Mouse (Mus musculus): ENCODE measurements around the gene Crk. TPM values are rescaled to one million over a fixed set of nuclear protein-coding genes. Genes with fewer than 3 reads are reported as not detected.

Crk gene
- polyA plus RNA-seq, 1 experiment = 39.3 TPM

DNA sequence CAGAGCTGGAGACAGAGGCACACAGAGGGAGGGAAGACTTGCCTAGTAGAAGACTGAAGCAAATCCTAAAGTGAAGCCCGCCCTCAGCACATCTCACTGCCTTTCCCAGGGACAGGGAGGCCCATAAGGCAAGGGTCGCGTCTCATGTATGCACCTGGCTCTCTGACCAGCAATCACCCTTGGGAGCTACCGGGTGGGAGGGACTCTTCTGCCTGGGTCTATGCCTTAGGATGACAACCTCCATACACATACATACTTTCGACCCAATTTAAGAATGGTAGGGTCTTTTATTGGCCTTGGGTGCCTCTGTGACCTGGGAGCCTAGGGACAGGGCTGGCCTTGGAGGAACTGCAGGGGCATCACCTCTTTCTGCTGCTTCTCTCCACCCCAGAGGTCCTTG, 5.6 kb upstream of the Crk start:
- Histone ChIP-seq H3K79me3 (ENCODE audit: low read depth) (no peaks in the 10 kb centered on the region), H3ac (ENCODE audit: control insufficient read depth, insufficient read length, low read depth) (no peak overlapping the region), H3K4me3 (ENCODE audit: insufficient read depth, poor library complexity, severe bottlenecking) (no peak overlapping the region), H3K79me2 (ENCODE audit: control insufficient read depth, insufficient read depth) (no peaks in the 10 kb centered on the region), H3K36me3 (ENCODE audit: control insufficient read depth, insufficient read depth) (peaks cover 57% of the 10 kb centered on the region), H3K27me3 (ENCODE audit: control insufficient read depth, insufficient read depth, insufficient read length) (no peaks in the 10 kb centered on the region)
- TF ChIP-seq MAX (IDR thresholded peaks at IDR 0.05) = no peak
- TF ChIP-seq CEBPB (IDR thresholded peaks at IDR 0.05; ENCODE audit: low read depth) = no peak
- no peak for TF ChIP-seq MYOG (IDR thresholded peaks at IDR 0.05; ENCODE audit: control insufficient read depth, extremely low read depth, insufficient read length)
- TF ChIP-seq USF1 (IDR thresholded peaks at IDR 0.05; ENCODE audit: low read depth) = no peak
- no peak for TF ChIP-seq MYOD1 (IDR thresholded peaks at IDR 0.05; ENCODE audit: control insufficient read depth, insufficient read length, low read depth)
- no peak for TF ChIP-seq CTCF (IDR thresholded peaks at IDR 0.05; ENCODE audit: control insufficient read depth, insufficient read depth, insufficient read length)
- TF ChIP-seq FOSL1 (IDR thresholded peaks at IDR 0.05; ENCODE audit: insufficient read depth, low read length, poor library complexity, severe bottlenecking) = no peak

GRCm38 (mm10) chr11:75674875-75675274, 4.2 kb upstream of the Crk start:
- no peak overlapping the region for H3K4me3 ChIP-seq (ENCODE audit: insufficient read depth, poor library complexity, severe bottlenecking)
- peaks cover 8% of the 10 kb centered on the region for H3K79me2 ChIP-seq (ENCODE audit: control insufficient read depth, insufficient read depth)
- no peak overlapping the region for H3ac ChIP-seq (ENCODE audit: control insufficient read depth, insufficient read length, low read depth)
- TF ChIP-seq USF1 (IDR thresholded peaks at IDR 0.05; ENCODE audit: low read depth) = no peak
- no peak for TF ChIP-seq MAX (IDR thresholded peaks at IDR 0.05)
- TF ChIP-seq MYOD1 (IDR thresholded peaks at IDR 0.05; ENCODE audit: control insufficient read depth, insufficient read length, low read depth) = no peak
- TF ChIP-seq CTCF (IDR thresholded peaks at IDR 0.05; ENCODE audit: control insufficient read depth, insufficient read depth, insufficient read length) = no peak
- H3K79me3 ChIP-seq (ENCODE audit: low read depth) = peaks cover 4% of the 10 kb centered on the region
- peaks cover 43% of the 10 kb centered on the region for H3K36me3 ChIP-seq (ENCODE audit: control insufficient read depth, insufficient read depth)
- no peaks in the 10 kb centered on the region for H3K27me3 ChIP-seq (ENCODE audit: control insufficient read depth, insufficient read depth, insufficient read length)

DNA sequence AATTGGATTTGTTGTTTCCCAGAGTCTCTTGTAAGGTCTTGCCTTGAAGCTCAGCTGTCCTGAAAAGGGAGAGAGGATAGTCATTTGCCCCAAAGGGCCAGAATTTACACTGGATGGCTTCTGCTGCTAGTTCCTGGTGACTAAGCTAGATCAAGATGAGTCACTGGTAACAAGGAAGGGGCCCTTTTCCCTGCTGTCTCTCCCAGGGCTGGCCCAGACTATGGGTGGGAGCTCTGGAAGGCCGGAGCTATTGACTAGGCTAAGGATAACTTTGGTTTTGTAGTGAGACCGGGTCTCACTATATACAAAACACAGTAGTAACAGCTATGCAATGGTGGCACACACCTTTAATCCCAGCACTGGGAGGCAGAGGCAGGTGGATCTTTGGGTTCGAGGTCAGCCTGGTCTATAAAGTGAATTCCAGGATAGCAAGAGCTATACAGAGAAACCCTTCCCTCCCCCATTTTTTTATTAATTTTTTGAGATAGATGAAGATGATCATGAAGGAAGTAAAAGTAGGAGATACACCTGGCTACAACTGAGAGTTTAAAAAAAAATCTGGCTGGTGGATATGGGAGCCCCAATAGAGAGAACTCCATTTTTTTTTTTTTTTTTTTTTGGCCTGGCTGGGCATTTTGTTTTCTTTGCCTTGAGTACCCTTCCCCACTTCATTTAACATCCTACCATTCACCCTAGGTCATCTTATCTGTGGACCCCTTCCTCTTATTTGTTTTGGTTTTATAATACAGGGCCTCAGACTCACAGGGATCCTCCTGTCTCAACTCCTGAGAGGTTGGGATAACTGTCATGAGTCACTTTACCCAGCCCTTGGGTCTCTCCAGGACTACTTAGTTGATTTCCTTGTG, 945 bp upstream of the Crk start:
- TF ChIP-seq MAX (IDR thresholded peaks at IDR 0.05) (no peak), FOSL1 (IDR thresholded peaks at IDR 0.05; ENCODE audit: insufficient read depth, low read length, poor library complexity, severe bottlenecking) (peak; percentile 88), MYOG (IDR thresholded peaks at IDR 0.05; ENCODE audit: control insufficient read depth, extremely low read depth, insufficient read length) (no peak), USF1 (IDR thresholded peaks at IDR 0.05; ENCODE audit: low read depth) (no peak)
- H3ac ChIP-seq (ENCODE audit: control insufficient read depth, insufficient read length, low read depth) = no peak overlapping the region
- H3K4me3 ChIP-seq (ENCODE audit: insufficient read depth, poor library complexity, severe bottlenecking) = peak overlapping the region; percentile 97
- H3K79me2 ChIP-seq (ENCODE audit: control insufficient read depth, insufficient read depth) = peaks cover 40% of the 10 kb centered on the region
- peaks cover 31% of the 10 kb centered on the region for H3K36me3 ChIP-seq (ENCODE audit: control insufficient read depth, insufficient read depth)
- peaks cover 36% of the 10 kb centered on the region for H3K79me3 ChIP-seq (ENCODE audit: low read depth)
- H3K27me3 ChIP-seq (ENCODE audit: control insufficient read depth, insufficient read depth, insufficient read length) = no peaks in the 10 kb centered on the region

GRCm38 (mm10) chr11:75679439-75680171, 546 bp downstream of the Crk start:
- Histone ChIP-seq H3ac (ENCODE audit: control insufficient read depth, insufficient read length, low read depth) (peak overlapping the region; percentile 99), H3K79me2 (ENCODE audit: control insufficient read depth, insufficient read depth) (peaks cover 55% of the 10 kb centered on the region), H3K79me3 (ENCODE audit: low read depth) (peaks cover 51% of the 10 kb centered on the region), H3K27me3 (ENCODE audit: control insufficient read depth, insufficient read depth, insufficient read length) (no peaks in the 10 kb centered on the region), H3K36me3 (ENCODE audit: control insufficient read depth, insufficient read depth) (peaks cover 32% of the 10 kb centered on the region), H3K4me3 (ENCODE audit: insufficient read depth, poor library complexity, severe bottlenecking) (peak overlapping the region; percentile 97)
- peak; percentile 43 for TF ChIP-seq CTCF (IDR thresholded peaks at IDR 0.05; ENCODE audit: control insufficient read depth, insufficient read depth, insufficient read length)
- no peak for TF ChIP-seq CEBPB (IDR thresholded peaks at IDR 0.05; ENCODE audit: low read depth)

DNA sequence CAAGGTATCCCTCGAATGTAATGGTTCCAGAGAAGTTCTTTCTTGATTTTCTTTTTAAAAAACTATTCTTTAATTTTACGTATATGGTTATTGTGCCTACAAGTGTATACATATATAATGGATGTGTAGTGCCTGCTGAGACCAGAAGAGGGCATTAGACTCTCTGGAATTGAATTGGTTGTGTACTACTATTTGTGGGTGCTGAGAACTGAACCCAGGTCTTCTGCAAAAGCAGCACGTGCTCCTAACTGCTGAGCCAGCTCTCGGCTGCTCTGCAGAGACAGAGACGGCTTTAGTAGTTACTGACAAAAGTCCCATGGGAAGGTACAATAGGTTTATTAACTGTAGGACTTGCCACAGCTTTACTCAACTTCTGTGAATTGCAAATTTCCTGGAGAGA, 5.4 kb downstream of the Crk start:
- peaks cover 52% of the 10 kb centered on the region for H3K36me3 ChIP-seq (ENCODE audit: control insufficient read depth, insufficient read depth)
- H3K4me3 ChIP-seq (ENCODE audit: insufficient read depth, poor library complexity, severe bottlenecking) = no peak overlapping the region
- H3K79me3 ChIP-seq (ENCODE audit: low read depth) = peaks cover 91% of the 10 kb centered on the region
- TF ChIP-seq MAX (IDR thresholded peaks at IDR 0.05) (no peak), CTCF (IDR thresholded peaks at IDR 0.05; ENCODE audit: control insufficient read depth, insufficient read depth, insufficient read length) (no peak), CEBPB (IDR thresholded peaks at IDR 0.05; ENCODE audit: low read depth) (no peak), MYOG (IDR thresholded peaks at IDR 0.05; ENCODE audit: control insufficient read depth, extremely low read depth, insufficient read length) (no peak), FOSL1 (IDR thresholded peaks at IDR 0.05; ENCODE audit: insufficient read depth, low read length, poor library complexity, severe bottlenecking) (no peak), USF1 (IDR thresholded peaks at IDR 0.05; ENCODE audit: low read depth) (no peak), MYOD1 (IDR thresholded peaks at IDR 0.05; ENCODE audit: control insufficient read depth, insufficient read length, low read depth) (no peak)
- H3K27me3 ChIP-seq (ENCODE audit: control insufficient read depth, insufficient read depth, insufficient read length) = no peaks in the 10 kb centered on the region
- no peak overlapping the region for H3ac ChIP-seq (ENCODE audit: control insufficient read depth, insufficient read length, low read depth)
- peaks cover 100% of the 10 kb centered on the region for H3K79me2 ChIP-seq (ENCODE audit: control insufficient read depth, insufficient read depth)

- H3K27me3 ChIP-seq (ENCODE audit: control insufficient read depth, insufficient read depth, insufficient read length) = no peaks in the 10 kb centered on the region
- TF ChIP-seq MAX (IDR thresholded peaks at IDR 0.05) (no peak), USF1 (IDR thresholded peaks at IDR 0.05; ENCODE audit: low read depth) (no peak), MYOD1 (IDR thresholded peaks at IDR 0.05; ENCODE audit: control insufficient read depth, insufficient read length, low read depth) (no peak), FOSL1 (IDR thresholded peaks at IDR 0.05; ENCODE audit: insufficient read depth, low read length, poor library complexity, severe bottlenecking) (no peak), MYOG (IDR thresholded peaks at IDR 0.05; ENCODE audit: control insufficient read depth, extremely low read depth, insufficient read length) (no peak), CTCF (IDR thresholded peaks at IDR 0.05; ENCODE audit: control insufficient read depth, insufficient read depth, insufficient read length) (no peak), CEBPB (IDR thresholded peaks at IDR 0.05; ENCODE audit: low read depth) (no peak)
- H3K4me3 ChIP-seq (ENCODE audit: insufficient read depth, poor library complexity, severe bottlenecking) = no peak overlapping the region
- peaks cover 91% of the 10 kb centered on the region for H3K79me3 ChIP-seq (ENCODE audit: low read depth)
- H3K36me3 ChIP-seq (ENCODE audit: control insufficient read depth, insufficient read depth) = peaks cover 56% of the 10 kb centered on the region
- no peak overlapping the region for H3ac ChIP-seq (ENCODE audit: control insufficient read depth, insufficient read length, low read depth)
- H3K79me2 ChIP-seq (ENCODE audit: control insufficient read depth, insufficient read depth) = peaks cover 100% of the 10 kb centered on the region
These were observed 5.9 kb downstream of the Crk start for GRCm38 (mm10) chr11:75684956-75685355.

Measured in C2C12 (cell line).